Mouse (Mus musculus): ENCODE data around the gene C77080.

C77080 gene

DNA sequence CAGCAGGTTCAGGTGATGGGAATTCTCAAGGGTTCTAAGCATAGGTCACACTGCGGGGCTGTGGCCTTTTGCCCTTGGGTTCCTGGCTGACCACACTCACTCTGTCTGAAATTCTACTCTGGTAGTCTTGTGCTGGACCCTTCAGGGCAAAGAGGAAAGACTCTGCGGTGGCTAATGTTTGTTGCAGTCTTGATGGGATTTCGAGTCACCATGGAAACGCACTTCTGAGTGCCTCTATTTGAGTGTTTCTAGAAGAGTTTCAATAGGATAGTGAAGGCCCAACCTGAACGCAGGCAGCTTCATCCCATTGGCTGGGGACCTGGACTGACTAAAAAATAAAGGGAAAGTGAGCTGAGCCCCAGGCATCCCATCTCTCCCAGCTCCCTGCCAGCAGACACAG lies 5.6 kb upstream of the C77080 start:
- DNase-seq (ENCODE audit: low read depth) = no peak

- no peak for DNase-seq (ENCODE audit: low read depth)
These were observed 5.0 kb upstream of the C77080 start for GRCm38 (mm10) chr4:129266191-129266590.

DNA sequence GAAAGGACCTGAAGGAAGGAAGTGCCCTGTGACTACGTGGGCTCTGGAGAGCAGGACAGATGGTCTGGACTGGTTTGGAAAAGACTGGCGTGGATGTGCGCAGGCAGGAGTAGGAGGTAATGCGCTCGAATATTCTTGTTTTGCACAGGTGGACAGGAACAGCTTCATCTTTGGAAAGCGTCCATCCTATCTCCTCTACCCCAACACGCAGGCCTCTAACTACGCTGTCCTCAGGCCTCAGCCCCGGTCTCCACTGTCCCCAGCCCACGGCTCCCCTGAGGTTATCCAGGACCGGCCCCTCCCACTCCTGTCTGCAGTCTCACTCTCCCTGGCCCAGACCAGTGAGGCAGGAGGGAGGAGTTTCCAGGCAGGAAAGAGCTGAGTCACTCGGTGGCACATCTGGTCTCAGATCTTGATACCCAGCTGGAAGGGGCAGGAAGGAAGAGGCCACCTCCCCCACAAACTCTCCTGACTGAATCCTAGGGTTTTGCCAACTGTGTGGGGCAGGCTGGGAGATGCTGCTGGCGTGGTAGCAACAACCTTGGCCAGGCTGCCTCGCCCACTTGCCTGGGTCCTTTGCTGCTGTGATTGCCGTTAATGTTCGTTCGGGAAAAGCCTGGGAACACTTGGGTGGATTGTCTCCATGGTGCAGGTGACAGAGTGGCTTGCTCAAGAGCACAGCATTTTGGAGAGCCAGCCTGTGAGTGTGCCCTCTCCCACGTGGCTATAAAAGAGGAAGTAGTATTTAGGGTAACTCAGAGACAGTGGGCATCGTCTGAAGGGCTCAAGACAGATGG lies 2.2 kb upstream of the C77080 start:
- DNase-seq (ENCODE audit: low read depth) = no peak

GRCm38 (mm10) chr4:129260678-129261077 lies 526 bp downstream of the C77080 start:
- DNase-seq (ENCODE audit: low read depth) = no peak

DNA sequence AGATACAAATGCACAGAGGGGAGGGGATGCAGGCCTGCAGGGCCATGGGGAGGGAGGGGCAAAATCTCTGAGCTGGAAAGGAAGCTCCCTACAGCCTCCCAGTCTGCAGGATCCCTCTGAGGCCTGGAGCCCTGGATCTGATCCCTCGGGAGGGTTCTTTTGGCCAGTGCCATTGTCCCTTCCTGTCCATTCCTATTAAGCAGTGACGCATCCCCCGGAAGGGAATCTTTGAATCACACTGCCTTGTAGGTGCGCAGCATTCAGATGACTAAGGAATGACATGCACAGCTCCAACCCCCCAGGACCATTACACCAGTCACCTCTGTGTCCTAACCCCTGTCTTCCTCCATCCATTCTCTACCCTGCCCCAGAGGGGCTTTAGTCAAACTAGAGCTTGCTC lies 2.1 kb downstream of the C77080 start:
- DNase-seq (ENCODE audit: low read depth) = no peak

- peak; percentile 52 for DNase-seq (ENCODE audit: low read depth)
These were observed 4.5 kb downstream of the C77080 start for GRCm38 (mm10) chr4:129256450-129257380.

DNA sequence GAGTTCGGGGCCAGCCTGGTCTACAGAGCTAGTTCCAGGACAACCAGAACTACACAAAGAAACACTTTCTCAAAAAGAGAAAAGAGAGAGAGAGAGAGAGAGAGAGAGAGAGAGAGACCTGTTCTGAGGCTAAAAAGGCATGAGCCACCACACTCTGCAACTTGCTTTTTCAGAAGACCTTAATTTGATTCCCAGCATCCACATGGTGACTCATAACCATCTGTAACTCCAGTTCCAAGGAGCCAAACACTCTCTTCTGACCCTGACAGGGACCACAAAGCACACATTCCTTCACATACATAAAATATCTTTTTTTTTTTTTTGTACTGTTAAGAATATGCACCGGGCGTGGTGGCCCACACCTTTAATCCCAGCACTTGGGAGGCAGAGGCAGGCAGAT lies 6.6 kb downstream of the C77080 start:
- no peak for DNase-seq (ENCODE audit: low read depth)

DNA sequence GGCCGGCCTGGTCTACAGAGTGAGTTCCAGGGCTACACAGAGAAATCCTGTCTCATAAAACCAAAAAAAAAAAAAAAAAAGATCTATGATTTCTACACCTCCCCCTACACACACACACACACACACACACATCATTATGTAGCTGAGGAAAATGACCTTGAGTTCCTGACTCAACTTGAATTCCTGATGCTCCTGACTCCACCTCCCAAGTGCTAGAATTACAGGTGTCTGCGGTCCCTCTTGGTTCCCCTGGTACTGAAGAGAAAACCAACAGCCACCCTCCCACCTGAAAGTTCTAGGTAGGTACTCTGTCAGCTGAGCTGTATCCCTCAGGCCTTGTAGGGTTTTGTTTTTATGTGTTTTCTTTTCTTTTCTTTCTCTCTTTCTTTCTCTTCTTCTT lies 8.7 kb downstream of the C77080 start:
- no peak for DNase-seq (ENCODE audit: low read depth)

GRCm38 (mm10) chr4:129251482-129252125 lies 9.6 kb downstream of the C77080 start:
- DNase-seq (ENCODE audit: low read depth) = no peak

DNA sequence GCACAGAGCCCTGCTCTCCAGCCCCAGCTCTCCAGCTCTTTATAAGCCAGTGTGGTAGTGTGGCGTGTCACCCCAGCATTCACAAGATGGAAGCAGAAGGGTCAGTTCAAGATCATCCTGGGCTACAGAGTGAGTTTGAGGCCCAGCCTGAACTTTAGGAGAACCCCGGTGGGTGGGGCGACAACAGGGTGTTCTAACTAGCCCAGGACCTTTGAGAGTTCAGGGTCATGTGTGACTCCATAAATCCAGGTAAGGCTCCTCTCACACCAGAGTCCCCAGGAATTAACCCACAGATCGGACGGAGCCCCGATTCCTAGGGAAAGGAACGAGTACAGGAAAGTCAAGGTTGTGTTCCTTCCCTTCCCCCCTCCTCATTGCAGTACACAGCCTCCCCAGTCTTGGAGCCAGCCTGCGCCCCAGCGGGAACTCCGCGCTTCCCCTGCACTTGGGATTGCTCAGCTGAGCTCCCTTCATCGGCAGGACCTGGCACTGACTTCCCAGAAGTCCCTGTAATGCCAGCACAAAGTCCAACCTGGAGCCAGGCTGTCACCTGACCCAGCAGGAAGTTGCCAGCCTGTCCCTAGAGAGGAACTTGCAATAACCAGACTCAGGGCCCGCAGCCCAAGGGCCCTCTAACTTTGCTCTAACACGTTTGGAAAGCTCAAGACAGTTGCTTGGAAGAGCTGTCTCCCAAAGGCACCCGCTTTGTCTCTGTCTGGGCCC lies 10.3 kb downstream of the C77080 start:
- no peak for DNase-seq (ENCODE audit: low read depth)

DNA sequence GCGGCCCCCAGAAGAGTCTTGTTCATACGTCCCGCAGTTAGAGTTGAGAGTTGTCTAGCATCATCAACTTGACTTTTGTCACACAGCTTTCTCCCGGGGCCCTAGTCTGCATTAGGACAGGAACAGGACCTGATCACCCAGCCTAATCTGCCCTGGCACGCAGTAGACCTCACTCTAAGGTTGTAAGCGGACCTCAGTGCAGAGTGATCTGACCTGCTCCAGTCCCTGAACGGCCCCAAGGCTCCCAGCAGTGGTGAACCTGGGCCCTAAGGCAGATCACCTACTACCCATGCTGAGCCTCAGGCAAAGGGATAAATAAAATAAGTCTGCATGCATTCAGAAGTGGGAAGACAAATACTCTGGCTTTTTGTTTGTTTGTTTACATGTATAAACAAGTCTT lies 11.9 kb downstream of the C77080 start:
- DNase-seq (ENCODE audit: low read depth) = no peak

GRCm38 (mm10) chr4:129248243-129248767 lies 12.9 kb downstream of the C77080 start:
- peak; percentile 28 for DNase-seq (ENCODE audit: low read depth)

DNA sequence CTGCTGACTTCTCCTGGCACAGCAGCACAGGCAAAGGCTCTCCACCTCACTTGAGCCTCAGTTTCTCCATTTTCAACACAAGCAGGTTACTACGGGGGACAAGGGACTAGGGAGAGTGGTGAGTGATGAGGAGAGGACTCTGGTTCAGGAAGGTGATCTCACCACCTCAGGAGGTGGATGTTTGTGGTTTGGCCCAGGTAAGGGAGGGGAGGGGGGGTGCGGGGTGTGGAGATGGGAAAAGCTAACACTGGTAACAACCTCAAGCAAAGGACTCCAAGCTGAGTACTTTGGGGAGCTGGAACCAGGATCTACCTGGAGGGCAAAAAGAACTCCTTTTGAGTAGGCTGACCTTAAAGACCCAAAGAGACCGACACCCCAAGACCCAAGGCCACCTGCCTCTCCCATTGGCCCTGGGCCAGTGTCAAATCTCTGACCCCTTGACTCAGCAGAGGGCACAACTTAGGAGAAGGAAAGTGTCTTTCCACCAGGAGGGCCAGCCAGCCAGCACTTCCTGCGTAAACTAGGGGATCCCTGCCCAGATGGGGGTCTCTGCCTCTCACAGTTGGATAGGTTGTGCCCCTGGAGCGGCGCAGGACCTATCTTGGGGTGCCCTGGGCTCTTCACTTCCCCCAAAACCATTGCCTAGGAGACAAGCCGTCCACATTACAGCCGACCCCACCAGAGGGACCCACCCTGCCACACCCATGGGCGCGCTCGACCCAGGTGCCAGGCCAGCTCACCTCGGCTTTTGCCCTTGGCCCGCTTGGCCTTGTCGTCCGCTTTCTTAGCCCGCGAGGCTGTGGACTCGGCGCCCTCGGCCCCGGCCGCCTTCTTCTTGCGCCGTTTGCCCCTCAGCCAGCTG lies 13.6 kb downstream of the C77080 start:
- DNase-seq (ENCODE audit: low read depth) = peak; percentile 22

GRCm38 (mm10) chr4:129246360-129247301 lies 14.6 kb downstream of the C77080 start:
- DNase-seq (ENCODE audit: low read depth) = no peak

DNA sequence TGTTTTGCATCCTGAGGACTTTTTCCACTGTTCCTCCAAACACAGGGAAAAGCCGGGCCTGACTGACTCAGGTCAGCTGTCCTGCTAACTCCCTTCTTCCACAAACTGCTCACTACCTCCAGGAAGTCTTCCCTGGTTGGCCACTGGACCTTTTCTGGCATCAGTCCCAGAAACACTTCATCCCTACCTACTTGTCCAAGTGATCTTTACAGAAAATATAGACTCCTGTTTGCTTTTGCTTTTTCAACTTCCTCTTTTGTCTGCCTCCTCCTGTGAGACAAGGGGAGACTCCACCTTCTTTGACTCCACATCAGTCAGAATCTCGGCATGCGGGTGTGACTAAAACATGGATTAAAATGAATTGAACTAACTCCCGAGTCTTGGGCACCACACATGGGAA lies 16.4 kb downstream of the C77080 start:
- no peak for DNase-seq (ENCODE audit: low read depth)

- no peak for DNase-seq (ENCODE audit: low read depth)
These were observed 18.4 kb downstream of the C77080 start for GRCm38 (mm10) chr4:129242761-129243160.

DNA sequence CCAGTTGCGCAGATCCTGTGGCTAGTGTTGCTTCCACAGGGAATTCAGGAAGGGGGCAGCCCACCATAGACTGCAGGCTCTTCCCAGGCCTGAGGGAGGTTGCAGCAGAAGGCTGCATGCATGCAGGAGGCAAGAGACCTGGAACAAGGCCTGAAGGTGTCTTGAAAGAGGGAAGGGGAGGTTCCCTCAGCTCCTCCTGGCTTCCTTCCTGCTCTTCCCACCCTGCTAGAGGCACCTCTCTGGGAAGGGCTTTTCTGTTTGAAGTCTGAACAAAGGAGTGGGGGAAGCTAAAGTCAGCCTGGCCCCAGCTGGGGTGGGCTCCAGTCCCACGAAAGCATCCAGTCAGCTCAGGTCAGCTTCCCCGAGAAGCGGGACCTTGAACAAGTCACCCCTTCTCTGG lies 18.9 kb downstream of the C77080 start:
- DNase-seq (ENCODE audit: low read depth) = no peak

- no peak for DNase-seq (ENCODE audit: low read depth)
These were observed 19.3 kb downstream of the C77080 start for GRCm38 (mm10) chr4:129241898-129242297.

DNA sequence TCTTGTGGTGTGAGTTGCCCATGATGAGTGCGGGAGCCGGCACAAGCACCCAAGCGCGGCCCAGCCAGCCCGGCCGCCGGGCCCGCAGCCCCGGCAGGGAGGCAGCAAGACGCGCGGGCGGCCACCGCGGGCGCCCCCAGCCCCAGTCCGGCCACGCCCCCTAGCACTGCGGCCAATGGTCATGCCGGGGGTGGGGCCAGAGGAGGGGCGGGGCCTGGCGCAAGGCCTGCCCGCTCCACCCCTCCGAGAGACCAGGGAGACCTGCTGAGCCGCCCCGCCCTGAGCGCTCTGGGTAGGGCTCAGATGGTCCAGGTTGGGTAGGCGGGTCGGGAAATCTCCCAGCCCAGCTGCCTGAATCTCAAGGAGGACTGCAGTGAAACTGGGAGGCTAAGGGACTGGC lies 22.1 kb downstream of the C77080 start:
- DNase-seq (ENCODE audit: low read depth) = no peak
